Mouse (Mus musculus): Measurements from ENCODE around the gene Gm20604.

GRCm38 (mm10) chr12:102691761-102692160 is 66.7 kb downstream of the Gm20604 start:
- no peak for TF ChIP-seq CTCF (IDR thresholded peaks at IDR 0.05; ENCODE audit: extremely low read depth, insufficient read depth, low read length)
- TF ChIP-seq POLR2A (IDR thresholded peaks at IDR 0.05; ENCODE audit: extremely low read depth, insufficient read depth, low read length): no peak

All from cortical plate, adult 2 months (tissue).